Mouse (Mus musculus): ENCODE results near the gene Fhdc1.

Fhdc1 gene

DNA sequence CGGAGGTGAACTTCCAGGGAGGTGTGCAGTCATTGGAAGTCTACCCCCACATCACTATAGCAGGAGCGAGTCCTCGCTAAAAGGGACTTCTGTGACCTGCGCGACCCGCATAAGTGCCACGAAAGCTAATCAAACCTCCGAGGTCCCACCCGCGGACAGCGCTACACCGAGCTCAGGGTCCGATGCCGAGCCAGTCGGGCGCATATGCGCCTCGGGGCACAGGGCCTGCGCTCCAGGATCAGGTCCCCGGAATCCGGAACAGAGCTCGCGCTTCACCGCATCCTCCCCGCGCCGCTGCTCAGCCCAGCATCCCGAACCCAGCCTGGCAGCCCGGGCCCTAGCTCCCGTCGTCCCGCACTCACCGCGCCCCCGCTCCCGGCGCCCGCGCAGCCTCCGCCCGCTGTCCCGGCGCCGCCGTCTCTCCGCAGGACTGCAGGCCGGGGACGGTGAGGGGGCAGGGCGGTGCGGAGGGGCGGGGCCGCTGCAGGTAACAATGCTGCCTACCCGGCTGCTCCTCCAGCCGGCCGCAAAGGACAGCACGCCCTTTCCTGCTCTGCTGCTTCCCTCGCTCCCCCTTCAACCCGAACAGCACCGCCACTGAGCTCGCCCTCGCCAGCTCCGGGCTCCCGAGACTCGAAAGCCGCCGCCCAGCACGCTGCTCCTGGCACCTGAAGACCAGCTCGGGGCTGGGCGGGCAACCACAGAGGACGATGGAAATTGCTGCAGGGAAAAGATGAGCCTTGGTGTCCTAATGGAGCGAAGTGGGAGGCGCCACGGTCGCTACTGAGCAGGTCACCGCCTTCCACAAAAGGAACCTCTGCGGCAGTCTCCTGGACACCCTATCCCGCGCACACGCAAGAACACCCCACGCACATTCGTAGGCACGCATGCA is at the start of gene Fhdc1:
Fhdc1 (minus strand) TSS at position 424 of the 892 bp plus-strand sequence.
- peak; percentile 68 for DNase-seq (ENCODE audit: low read depth, low spot score)

GRCm38 (mm10) chr3:84529021-84529420 is 48.8 kb upstream of the Fhdc1 start:
- no peak for DNase-seq (ENCODE audit: low read depth, low spot score)

GRCm38 (mm10) chr3:84524952-84525351 is 44.7 kb upstream of the Fhdc1 start:
- no peak for DNase-seq (ENCODE audit: low read depth, low spot score)

DNA sequence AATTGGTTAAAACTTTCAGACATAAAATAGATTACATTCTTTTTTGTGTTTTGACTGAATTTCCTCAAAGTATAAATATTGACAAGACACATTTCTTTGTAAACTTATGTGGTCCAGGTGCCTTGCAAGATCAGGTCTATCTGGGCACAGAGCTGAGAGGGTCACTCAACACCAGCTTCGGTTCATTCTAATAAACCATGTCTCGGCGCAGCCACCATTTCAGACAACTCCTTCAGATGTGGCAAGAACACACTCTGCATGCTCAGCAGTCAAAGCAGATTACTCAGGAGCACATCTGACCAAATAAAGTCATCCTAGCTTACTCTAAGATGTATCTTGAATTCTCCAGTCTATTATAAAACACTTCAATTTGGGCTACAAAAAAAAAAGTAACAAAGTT is 35.9 kb upstream of the Fhdc1 start:
- no peak for DNase-seq (ENCODE audit: low read depth, low spot score)

GRCm38 (mm10) chr3:84512774-84513515 is 32.7 kb upstream of the Fhdc1 start:
- DNase-seq (ENCODE audit: low read depth, low spot score) = no peak

DNA sequence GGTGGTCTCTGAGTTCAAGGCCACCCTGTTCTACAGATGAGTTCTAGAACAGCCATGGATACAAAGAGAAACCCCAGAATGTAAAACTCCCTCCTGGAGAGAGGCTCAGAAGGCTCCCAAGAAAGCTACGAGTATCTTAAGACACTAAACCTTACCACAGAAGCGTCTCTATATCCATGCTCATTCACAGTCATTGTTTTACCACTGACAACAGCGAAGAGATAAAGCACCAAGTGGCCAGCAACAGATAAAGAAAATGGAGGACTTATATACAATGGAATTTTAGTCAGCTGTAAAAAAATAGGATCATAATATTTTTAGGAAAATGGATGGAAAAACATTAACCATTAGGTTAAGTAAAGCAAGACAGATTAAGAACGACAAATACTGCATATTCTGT is 25.0 kb upstream of the Fhdc1 start:
- no peak for DNase-seq (ENCODE audit: low read depth, low spot score)

DNA sequence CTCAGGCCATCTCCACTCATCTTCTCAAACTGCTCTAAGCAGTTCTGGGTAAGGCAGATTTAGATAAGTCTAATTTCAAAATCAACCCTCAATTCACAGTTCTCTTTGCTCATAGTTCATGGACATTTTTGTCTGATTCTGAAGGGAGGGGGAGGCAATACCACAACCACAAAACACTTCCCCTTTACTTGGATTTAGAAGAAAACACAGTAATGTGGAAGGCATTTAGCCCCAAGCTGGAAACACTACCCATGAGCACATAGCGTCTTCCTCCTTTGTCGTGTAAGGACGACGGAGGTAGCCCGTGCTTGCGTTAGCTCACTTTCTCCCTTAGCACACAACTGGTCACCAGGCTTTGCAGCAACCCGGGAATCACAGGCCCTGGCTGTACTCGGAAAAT is 24.1 kb upstream of the Fhdc1 start:
- DNase-seq (ENCODE audit: low read depth, low spot score) = no peak

- no peak for DNase-seq (ENCODE audit: low read depth, low spot score)
Measured at GRCm38 (mm10) chr3:84502101-84502500, 21.9 kb upstream of the Fhdc1 start.

DNA sequence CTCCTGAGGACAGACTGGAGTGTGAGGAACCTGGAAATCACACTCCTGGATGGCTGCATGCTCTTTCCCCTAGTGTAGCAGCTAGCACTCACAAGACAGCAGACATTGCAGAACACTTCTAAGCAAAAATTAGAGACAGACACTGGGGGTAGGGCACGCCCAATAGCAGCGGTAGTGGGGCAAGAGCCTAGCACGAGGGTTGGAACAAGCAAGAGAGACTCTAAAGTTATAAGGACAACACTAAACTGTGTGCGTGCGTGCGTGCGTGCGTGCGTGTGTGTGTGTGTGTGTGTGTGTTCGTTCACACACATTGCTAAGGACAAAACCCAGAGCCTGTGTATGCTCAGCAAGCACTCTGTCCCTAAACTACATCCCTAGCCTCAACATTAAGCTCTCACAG is 20.3 kb upstream of the Fhdc1 start:
- DNase-seq (ENCODE audit: low read depth, low spot score) = no peak

DNA sequence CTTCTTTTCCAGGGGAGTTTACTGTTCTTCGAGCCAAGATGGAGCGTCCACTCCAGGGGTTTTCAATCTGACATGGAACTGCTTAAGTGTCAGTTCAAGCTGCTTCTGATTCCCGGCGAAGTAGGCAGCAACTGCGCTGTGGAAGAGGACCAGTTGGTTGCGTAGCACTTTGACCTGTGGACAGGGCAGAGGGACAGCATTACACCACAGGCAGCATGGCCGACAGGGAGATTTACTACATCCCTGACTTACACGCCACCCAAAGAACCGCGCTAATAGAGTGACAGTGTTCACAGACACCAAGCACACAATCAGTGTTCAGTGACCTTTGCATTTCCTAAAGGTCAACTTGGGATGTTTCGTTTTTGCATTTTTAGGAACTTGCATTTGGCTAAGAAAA is 17.5 kb upstream of the Fhdc1 start:
- DNase-seq (ENCODE audit: low read depth, low spot score) = no peak

DNA sequence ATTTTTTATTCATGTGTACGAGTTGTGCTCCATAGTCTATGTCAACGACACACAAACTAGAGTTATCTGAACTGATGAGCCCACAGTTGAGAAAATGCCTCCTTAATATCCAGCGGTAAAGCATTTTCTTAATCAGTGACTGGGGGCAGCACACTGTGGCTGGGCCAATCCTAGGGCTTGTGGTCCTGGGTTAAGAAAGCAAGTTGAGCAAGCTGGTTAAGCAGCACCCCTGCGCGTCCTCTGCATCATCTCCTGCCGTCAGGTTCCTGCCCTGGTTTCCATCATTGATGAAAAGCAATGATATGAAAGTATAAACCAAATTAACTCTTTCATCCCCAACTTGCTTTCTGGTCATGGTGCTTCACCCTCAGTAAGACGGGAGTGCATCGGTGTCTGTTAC is 12.4 kb upstream of the Fhdc1 start:
- no peak for DNase-seq (ENCODE audit: low read depth, low spot score)

DNA sequence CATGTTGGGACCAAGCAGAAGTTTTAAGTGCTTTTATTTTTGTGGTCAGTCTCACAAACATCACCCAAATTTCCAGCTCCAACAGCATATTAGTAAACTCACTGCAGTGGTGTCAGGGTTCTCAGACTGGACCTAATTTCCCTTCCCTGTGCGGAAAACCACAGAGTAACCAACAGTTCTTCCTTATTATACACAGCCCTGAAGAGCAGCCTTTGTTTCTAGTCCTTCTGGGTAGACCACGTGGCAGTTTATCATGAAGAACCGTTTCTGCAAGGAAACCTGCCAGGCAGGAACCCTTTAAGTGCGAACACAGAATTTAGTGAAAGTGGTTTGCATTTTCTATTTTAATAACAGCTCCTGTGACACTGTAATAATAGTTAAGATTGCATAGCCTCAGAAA is 11.9 kb upstream of the Fhdc1 start:
- no peak for DNase-seq (ENCODE audit: low read depth, low spot score)

- no peak for DNase-seq (ENCODE audit: low read depth, low spot score)
Measured at GRCm38 (mm10) chr3:84488716-84489115, 8.5 kb upstream of the Fhdc1 start.

- no peak for DNase-seq (ENCODE audit: low read depth, low spot score)
Measured at GRCm38 (mm10) chr3:84484891-84485290, 4.7 kb upstream of the Fhdc1 start.

DNA sequence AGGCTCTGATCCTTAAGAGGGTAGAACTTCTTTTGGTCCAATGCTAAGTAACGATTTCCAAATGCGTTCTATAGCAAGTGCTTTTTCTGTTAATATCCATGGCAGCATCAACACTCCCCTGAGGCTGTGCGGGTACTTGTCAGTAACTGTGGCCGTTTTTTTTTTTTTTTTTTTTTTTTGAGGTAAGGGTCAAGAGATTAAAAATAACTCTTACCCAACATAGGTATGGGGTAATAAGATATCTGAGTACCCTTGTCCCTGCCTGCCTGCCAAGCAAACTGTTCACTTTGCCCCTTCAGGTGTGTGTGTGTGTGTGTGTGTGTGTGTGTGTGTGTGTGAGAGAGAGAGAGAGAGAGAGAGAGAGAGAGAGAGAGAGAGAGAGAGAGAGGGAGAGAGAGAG is 4.1 kb upstream of the Fhdc1 start:
- DNase-seq (ENCODE audit: low read depth, low spot score) = no peak

DNA sequence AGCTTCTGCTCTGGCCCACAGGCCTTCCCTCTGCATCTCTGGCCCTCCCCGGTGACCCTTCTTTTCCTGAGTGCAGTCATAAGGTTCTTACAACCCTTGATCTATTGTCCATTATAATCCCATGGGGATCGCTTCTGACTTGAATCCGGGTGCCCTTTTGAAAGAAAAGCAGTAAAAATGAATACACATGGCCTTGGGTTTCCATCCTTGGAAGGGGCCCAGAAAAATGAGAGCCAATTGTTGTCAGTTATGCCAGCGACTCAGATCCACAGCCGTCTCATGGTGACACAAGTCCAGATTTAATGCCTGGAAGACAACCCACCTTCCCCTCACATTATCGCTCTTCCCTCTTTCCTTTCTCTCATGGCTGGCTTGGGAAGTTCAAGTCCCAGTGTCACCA is 1.9 kb upstream of the Fhdc1 start:
- DNase-seq (ENCODE audit: low read depth, low spot score) = no peak

GRCm38 (mm10) chr3:84481104-84481503 is 875 bp upstream of the Fhdc1 start:
- DNase-seq (ENCODE audit: low read depth, low spot score) = peak; percentile 14

DNA sequence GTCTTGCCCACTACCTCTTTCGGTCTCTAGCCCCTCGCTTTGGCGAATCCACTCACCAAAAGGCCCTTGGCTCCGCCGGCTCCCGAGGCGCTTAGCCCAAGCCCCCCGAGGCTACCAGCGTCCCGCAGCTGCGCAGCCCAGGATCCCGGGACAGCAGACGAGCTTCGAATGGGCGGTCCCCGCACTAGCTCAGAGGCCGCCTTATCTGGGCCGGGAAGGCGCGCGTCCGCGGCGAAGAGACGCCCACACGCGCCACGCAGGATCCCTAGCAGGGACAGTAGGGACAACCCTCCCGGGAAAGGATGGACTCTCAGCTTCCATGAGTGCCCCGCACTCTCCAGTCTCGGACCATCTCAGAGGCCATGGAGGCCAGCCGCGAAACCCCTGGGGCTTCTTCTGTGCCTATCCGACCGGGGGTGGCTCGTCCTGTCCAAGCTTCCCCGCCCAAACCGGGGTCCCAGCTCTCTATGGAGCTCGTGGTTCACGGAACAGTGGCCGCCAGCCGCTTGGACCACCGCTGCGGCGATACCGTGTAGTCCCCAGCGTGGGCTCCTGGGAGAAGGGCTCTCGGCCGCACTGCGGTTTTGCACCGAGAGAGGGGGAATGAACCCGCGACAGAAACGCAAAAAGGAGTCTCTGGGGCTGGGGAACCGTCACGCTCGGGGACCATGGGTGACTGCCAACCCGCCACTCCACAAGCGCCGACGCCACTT is 780 bp downstream of the Fhdc1 start:
- DNase-seq (ENCODE audit: low read depth, low spot score) = peak; percentile 40

- no peak for DNase-seq (ENCODE audit: low read depth, low spot score)
Measured at GRCm38 (mm10) chr3:84478896-84479292, 1.3 kb downstream of the Fhdc1 start.

GRCm38 (mm10) chr3:84478195-84478594 is 2.0 kb downstream of the Fhdc1 start:
- no peak for DNase-seq (ENCODE audit: low read depth, low spot score)

GRCm38 (mm10) chr3:84477498-84477897 is 2.7 kb downstream of the Fhdc1 start:
- peak; percentile 14 for DNase-seq (ENCODE audit: low read depth, low spot score)

All from CD4-positive, CD25-positive, alpha-beta regulatory T cell, adult 2 months (primary cell).